Mouse (Mus musculus) liver, embryonic 12.5 days (tissue): Measurements from ENCODE around the gene Cfap99. TPM values are rescaled to one million over a fixed set of nuclear protein-coding genes. Genes with fewer than 3 reads are reported as not detected.

Experiments used
- ATAC-seq: fragments of 200-750 bp; cut with Nextera tagmentation; 2 replicates; pipeline ENCODE4 v1.8.0; 2017; ENCODE audit warnings: moderate number of reproducible peaks, mild to moderate bottlenecking, moderate library complexity
- H3K27ac ChIP-seq: fragments of 300-500 bp; sonication (generic); 2 replicates; pipeline ENCODE4 v1.5.1; 2016; ENCODE audit warnings: mild to moderate bottlenecking
- H3K27me3 ChIP-seq: fragments of 300-500 bp; sonication (generic); replicated peaks from 2 replicates; pipeline ENCODE4 v1.6.1; 2016; ENCODE audit warnings: mild to moderate bottlenecking, moderate library complexity
- H3K36me3 ChIP-seq: fragments of 300-500 bp; sonication (generic); 2 replicates; pipeline ENCODE4 v1.6.1; 2016; ENCODE audit warnings: mild to moderate bottlenecking, moderate library complexity
- H3K4me1 ChIP-seq: fragments of 300-500 bp; sonication (generic); 2 replicates; pipeline ENCODE4 v1.6.1; 2016
- H3K4me2 ChIP-seq: fragments of 300-500 bp; sonication (generic); 2 replicates; pipeline ENCODE4 v1.6.1; 2016; ENCODE audit warnings: mild to moderate bottlenecking, moderate library complexity
- H3K4me3 ChIP-seq: fragments of 300-500 bp; sonication (generic); 2 replicates; pipeline ENCODE4 v1.5.1; 2016; ENCODE audit warnings: mild to moderate bottlenecking, moderate library complexity
- H3K9ac ChIP-seq: fragments of 300-500 bp; sonication (generic); 2 replicates; pipeline ENCODE4 v1.6.1; 2016; ENCODE audit warnings: mild to moderate bottlenecking, moderate library complexity
- H3K9me3 ChIP-seq: fragments of 300-500 bp; sonication (generic); replicated peaks from 2 replicates; pipeline ENCODE4 v1.6.1; 2016; ENCODE audit warnings: mild to moderate bottlenecking, moderate library complexity
- WGBS: fragments of 180-500 bp; shearing (Covaris S2); methylation state at CpG from one replicate; pipeline ENCODE4 v1.1.7; 2016; ENCODE audit not compliant: insufficient replicate concordance; 5-methylcytosine and 5-hydroxymethylcytosine counted together
- polyA plus RNA-seq: library from polyadenylated mRNA; unstranded; fragments of >200 nt; fragmentation: Nextera tagmentation; extraction: Ambion mirVana; gene quantifications from 2 replicates; pipeline ENCODE4 v1.2.1, GENCODE M21; 2016

Gene Cfap99
- polyA plus RNA-seq, 1 experiment from 2014 or later = not detected

DNA sequence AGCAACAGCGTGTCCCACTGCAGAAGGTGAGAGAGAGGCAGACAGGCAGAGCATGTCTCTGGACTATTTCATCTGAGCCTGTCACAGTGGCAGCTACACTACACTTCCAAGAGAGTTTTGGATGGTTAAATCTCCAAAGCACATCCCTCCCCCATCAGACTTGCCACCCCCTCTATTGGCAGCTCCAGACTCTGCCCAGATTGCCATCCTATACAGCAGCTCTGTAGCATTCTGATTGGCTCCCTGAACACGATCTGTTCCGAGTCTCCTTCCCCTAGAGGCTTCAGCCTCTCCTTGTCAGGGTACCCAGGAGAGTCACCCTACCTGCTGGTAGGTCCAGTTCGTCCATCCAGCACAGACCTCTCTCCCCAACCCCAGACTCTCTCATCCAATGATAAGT is 9.7 kb downstream of the Cfap99 start:
- H3K4me1 ChIP-seq = no peaks in the 10 kb centered on the region
- ATAC-seq = no peak

DNA sequence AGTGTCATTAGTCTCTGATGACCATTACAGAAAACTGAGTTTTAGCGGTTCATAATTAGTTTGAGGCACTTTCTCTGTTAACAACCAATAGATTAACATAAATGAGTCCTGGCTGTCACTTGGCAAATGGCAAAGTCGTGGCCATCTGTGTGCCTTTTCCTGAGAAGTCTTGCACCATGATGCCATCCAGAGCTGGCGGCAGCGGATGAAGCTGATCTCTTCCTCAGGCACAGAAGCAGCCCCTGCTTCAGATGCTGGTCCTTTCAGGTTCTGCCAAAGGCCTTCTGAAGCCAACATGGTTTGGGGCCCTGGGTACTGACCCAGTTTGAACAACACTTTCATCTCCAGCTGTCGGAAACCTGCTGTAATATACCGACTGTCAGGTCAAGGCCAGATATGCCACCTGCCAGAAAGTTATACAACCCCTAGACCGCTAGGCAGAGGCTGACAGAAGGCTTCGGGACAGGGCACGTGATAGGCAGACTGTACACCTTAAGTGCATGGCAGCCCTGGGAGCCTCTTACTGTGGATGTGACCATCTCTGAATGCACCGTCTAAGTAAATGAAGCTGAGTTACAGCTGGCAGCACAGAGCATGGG is 10.6 kb downstream of the Cfap99 start:
- H3K4me2 ChIP-seq = no peak overlapping the region

More for the DNA sequence above, 9.7 kb downstream of the Cfap99 start:
- Histone ChIP-seq H3K9me3 (no peaks in the 10 kb centered on the region), H3K27ac (no peak overlapping the region), H3K27me3 (peaks cover 30% of the 10 kb centered on the region), H3K4me3 (no peak overlapping the region), H3K4me2 (no peak overlapping the region), H3K36me3 (no peaks in the 10 kb centered on the region), H3K9ac (no peak overlapping the region)
- 36% methylated on average over 4 of the region's 4 CpGs for WGBS

DNA sequence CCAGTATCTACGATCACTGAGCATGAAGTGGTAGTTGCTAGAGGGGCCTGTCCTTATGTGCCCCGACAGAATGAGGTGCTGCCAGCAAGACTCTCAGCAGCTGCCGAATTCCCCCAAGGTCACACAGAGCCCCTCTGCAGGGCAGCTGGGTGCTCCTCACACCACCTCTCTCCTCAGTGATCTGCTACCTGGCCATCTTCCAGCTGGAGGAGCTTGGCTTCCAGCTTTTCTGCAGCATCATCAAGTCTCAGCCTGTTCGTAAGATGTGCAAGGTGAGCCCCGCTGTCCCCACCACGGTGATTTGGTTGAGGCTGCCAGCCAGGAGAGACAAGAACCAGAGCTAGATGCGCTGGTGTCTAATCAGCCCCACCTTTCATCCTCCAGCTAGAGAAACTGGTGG is 14.0 kb downstream of the Cfap99 start:
- H3K4me1 ChIP-seq = no peaks in the 10 kb centered on the region
- no peaks in the 10 kb centered on the region for H3K36me3 ChIP-seq
- H3K9me3 ChIP-seq = no peaks in the 10 kb centered on the region
- H3K27me3 ChIP-seq = peaks cover 48% of the 10 kb centered on the region
- H3K4me3 ChIP-seq = no peak overlapping the region
- ATAC-seq = no peak
- H3K27ac ChIP-seq = no peak overlapping the region
- WGBS = 60% methylated on average over 7 of the region's 7 CpGs
- H3K9ac ChIP-seq = no peak overlapping the region
- no peak overlapping the region for H3K4me2 ChIP-seq

More for the DNA sequence above, 10.6 kb downstream of the Cfap99 start:
- no peaks in the 10 kb centered on the region for H3K4me1 ChIP-seq
- no peak overlapping the region for H3K27ac ChIP-seq
- no peak for ATAC-seq
- H3K9ac ChIP-seq = no peak overlapping the region
- H3K27me3 ChIP-seq = peaks cover 36% of the 10 kb centered on the region
- 68% methylated on average over 10 of the region's 10 CpGs for WGBS
- no peaks in the 10 kb centered on the region for H3K36me3 ChIP-seq
- no peak overlapping the region for H3K4me3 ChIP-seq
- H3K9me3 ChIP-seq = no peaks in the 10 kb centered on the region

DNA sequence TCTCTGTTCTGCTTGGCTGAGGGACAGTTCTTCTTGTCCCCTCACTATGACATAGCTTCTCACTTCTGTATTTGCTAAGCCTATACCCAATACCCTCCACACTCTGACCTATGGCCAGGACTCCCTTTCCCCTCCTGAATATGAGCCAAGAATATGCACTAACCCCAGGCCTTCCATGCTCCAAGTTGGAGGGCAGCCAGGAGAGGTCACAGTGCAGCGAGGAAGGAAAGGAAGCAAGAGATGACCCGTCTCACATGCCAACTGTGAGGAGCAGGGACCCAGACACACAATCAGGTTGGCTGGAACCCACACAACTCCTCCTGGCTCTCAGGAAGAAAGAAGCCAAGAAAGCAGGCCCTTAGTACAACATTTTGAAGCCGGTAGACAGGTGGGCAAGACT is 20.6 kb downstream of the Cfap99 start:
- ATAC-seq = no peak
- Histone ChIP-seq H3K27me3 (peaks cover 18% of the 10 kb centered on the region; the same call in 1 of the 2 replicates), H3K4me1 (no peaks in the 10 kb centered on the region), H3K36me3 (no peaks in the 10 kb centered on the region), H3K9me3 (no peaks in the 10 kb centered on the region), H3K27ac (no peak overlapping the region), H3K4me3 (no peak overlapping the region), H3K9ac (no peak overlapping the region), H3K4me2 (no peak overlapping the region)
- whole genome bisulfite sequencing = 60% methylated on average over 3 of the region's 3 CpGs

DNA sequence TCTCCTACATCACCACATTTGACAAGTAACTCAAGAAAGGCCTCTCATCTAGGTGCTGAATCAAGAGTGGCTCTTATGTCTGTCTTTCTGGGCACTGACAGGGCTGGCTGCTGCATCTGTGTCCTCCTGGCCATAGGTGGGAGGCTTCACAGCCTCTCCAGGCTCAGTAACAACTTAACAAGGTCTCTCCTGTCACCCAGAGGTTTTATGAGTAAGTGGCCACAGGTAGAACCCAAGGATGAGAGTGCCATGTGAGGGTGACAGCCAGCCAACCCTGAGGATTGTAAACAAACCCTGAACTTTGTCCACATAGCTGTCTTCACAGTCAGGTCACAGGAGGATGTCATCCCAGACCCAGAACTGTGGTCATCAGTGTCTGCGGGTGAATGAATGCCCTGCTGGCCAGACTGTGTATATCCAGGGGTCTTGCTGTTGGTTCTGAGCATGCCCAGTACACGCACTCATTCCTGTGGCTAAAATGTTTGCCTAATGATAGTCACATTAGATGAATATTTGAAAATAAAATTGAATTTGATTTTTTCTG is 31.2 kb downstream of the Cfap99 start:
- H3K27me3 ChIP-seq = no peaks in the 10 kb centered on the region
- ATAC-seq = no peak
- WGBS = 46% methylated on average over 2 of the region's 2 CpGs

DNA sequence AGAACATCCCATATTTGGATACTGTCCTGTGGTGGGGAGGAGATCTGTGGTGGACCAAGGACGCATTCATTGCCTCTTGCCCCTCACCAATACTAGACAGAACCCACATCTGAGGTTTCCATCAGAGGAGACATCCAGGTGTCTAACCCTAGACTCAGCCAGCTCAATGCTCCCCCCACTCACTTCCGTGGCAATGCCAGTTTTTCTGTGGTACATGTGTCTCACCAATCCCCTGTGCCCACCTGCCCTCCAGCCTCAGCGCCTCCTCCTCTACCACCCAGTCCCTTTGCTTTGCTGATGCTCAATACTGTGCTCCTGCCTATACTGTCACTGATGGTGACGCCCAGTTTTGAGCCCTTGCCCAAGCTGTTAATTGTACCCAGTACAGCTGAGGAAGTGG is 32.8 kb downstream of the Cfap99 start:
- no peak overlapping the region for H3K27ac ChIP-seq
- H3K27me3 ChIP-seq = 0 out of 2 replicates have a peak, but pooled peaks cover under 1% of the 10 kb centered on the region
- H3K4me1 ChIP-seq = peaks cover 8% of the 10 kb centered on the region; the same call in 1 of the 2 replicates
- H3K36me3 ChIP-seq = no peaks in the 10 kb centered on the region
- H3K9me3 ChIP-seq = no peaks in the 10 kb centered on the region
- H3K4me3 ChIP-seq = no peak overlapping the region
- no peak overlapping the region for H3K4me2 ChIP-seq
- 69% methylated on average over 4 of the region's 4 CpGs for WGBS
- ATAC-seq = no peak
- no peak overlapping the region for H3K9ac ChIP-seq

More for the DNA sequence above, 31.2 kb downstream of the Cfap99 start:
- Histone ChIP-seq H3K9me3 (no peaks in the 10 kb centered on the region), H3K4me1 (0 out of 2 replicates have a peak, but pooled peaks cover 4% of the 10 kb centered on the region), H3K4me3 (no peak overlapping the region), H3K36me3 (no peaks in the 10 kb centered on the region), H3K4me2 (no peak overlapping the region), H3K9ac (no peak overlapping the region), H3K27ac (no peak overlapping the region)

DNA sequence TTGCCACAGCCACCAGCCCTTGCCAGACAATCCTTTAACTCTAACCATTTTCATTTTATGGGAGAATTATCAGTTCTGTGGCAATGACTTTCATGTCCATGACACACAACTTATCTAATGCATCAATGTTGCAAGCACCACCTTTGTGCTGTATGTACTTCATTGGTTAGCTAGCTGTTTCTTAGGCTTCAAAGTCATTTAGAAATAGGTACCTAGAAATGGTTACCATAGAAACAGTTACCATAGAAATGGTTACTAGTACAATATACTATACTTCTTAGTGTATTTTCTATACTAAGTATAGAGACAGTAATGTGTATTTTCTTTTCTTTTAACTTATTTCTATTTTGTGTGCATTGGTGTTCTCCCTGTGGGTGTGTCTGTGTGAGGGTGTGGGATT is 36.9 kb downstream of the Cfap99 start:
- Histone ChIP-seq H3K4me1 (peaks cover 14% of the 10 kb centered on the region), H3K27ac (no peak overlapping the region), H3K36me3 (no peaks in the 10 kb centered on the region), H3K9ac (no peak overlapping the region), H3K9me3 (peaks cover 3% of the 10 kb centered on the region; the same call in 1 of the 2 replicates), H3K27me3 (peaks cover 18% of the 10 kb centered on the region; the same call in 1 of the 2 replicates), H3K4me2 (no peak overlapping the region), H3K4me3 (no peak overlapping the region)
- ATAC-seq = no peak

DNA sequence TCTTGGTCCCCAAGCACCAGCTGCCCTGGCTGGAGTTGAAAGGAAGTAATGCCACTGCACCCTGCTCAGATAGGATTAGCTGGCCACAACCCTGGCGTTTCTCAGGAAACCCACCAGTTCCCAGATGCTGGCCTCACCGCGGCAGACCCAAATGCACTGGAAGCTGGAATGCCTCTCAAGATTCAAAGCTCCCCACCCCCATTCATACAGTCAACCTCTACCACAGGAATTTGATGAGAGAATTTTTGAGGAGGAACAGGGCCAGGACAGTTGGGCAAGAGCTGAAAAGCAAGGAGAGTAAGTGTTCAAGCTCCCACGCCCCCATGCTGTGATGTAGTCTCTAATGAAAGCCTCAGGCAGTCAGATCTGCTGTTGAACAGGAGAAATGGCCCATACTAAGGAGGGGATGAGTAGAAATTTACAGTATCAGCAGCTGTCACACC is 37.9 kb downstream of the Cfap99 start:
- Histone ChIP-seq H3K4me1 (peaks cover 14% of the 10 kb centered on the region), H3K27ac (no peak overlapping the region), H3K9me3 (peaks cover 5% of the 10 kb centered on the region; the same call in 1 of the 2 replicates), H3K36me3 (peaks cover 3% of the 10 kb centered on the region; the same call in 1 of the 2 replicates), H3K9ac (no peak overlapping the region), H3K4me3 (no peak overlapping the region), H3K4me2 (peak overlapping the region; percentile 65; the same call in 1 of the 2 replicates), H3K27me3 (peaks cover 18% of the 10 kb centered on the region; the same call in 1 of the 2 replicates)
- WGBS = 20% methylated on average over 4 of the region's 4 CpGs
- ATAC-seq = no peak

DNA sequence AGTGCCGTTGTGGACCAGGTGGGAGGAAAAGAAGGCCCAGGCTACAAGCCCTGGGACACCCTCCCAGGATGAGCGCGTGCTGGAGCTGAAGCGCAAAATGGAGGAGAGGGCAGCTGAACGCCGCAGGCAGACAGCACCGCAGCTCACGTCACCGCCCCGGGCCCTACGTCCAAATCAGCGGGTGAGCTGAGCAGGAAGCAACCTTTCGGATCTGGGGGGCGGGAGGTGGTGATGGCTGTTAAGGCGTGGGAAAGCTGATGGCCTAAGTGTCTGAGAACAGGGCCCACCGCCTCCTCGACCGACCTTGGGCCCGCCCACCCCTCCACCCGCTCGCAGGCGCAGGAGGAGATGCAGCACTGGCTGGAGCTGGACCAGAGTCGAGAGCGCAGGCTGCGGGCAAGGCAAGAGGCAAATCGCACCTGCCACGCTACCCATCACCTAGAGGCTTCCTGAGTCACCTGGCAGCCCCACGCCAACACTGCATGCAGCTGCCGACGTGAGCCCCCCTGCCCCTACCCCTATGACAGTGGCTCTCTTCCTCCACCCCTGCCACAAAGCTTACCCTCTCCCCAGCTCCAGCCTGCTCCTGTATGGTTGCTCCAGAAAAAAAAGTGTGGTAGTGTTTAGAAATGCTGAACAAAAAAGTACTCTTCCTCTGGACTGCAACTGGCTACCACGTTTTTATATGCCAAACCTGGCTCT is 38.6 kb downstream of the Cfap99 start:
- H3K4me2 ChIP-seq = peak overlapping the region; percentile 65
- H3K36me3 ChIP-seq = peaks cover 3% of the 10 kb centered on the region; the same call in 1 of the 2 replicates
- peaks cover 5% of the 10 kb centered on the region; the same call in 1 of the 2 replicates for H3K9me3 ChIP-seq
- WGBS = 25% methylated on average over 31 of the region's 31 CpGs
- peak overlapping the region; percentile 45 for H3K4me3 ChIP-seq
- peaks cover 18% of the 10 kb centered on the region; the same call in 1 of the 2 replicates for H3K27me3 ChIP-seq
- H3K9ac ChIP-seq = peak overlapping the region; percentile 24; the same call in 1 of the 2 replicates
- ATAC-seq = no peak; the same call in 1 of the 2 replicates
- H3K27ac ChIP-seq = no peak overlapping the region
- H3K4me1 ChIP-seq = peaks cover 14% of the 10 kb centered on the region

DNA sequence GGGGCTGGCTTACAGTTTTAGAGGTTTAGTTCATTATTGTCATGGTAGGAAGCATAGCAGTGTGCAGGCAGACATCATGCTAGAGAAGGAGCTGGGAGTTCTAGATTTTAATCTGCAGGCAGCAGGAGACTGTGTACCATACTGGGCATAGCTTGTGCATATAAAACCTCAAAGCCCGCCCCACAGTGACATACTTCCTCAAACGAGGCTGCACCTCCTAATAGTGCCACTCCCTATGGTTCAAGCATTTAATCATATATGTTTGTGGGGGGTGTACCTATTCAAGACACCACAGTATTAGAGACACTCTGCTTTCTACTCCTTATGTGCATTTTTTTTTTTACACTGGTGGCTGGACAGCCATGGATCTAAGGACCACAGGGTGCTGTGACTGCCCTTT is 41.7 kb downstream of the Cfap99 start:
- H3K9ac ChIP-seq = no peak overlapping the region
- 58% methylated on average over 2 of the region's 2 CpGs for WGBS
- H3K36me3 ChIP-seq = peaks cover 9% of the 10 kb centered on the region
- H3K9me3 ChIP-seq = peaks cover 5% of the 10 kb centered on the region; the same call in 1 of the 2 replicates
- H3K4me3 ChIP-seq = no peak overlapping the region
- H3K27me3 ChIP-seq = peaks cover 18% of the 10 kb centered on the region; the same call in 1 of the 2 replicates
- H3K27ac ChIP-seq = no peak overlapping the region
- peaks cover 15% of the 10 kb centered on the region for H3K4me1 ChIP-seq
- no peak for ATAC-seq
- no peak overlapping the region for H3K4me2 ChIP-seq

DNA sequence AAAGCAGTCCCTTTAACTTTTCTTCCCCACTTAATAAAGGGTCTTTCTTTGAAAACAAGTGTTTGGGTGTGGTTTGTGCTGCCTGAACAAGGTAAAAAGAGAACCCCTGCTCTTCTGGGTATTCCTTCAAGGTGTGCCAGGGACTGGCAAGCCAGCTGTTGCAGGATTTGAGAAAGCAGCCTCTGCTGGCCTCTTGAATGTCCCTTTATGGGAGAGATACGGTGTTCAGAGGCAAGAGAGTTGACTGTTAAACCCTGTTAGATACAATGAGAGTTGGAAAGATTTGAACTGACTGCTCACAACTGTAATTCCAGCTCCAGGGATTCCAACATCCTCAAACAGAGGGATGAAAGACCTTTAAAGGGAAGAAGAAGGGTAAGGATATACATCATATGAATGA is 45.7 kb downstream of the Cfap99 start:
- WGBS = 81% methylated on average over 1 of the region's 1 CpGs
- H3K36me3 ChIP-seq = peaks cover 17% of the 10 kb centered on the region
- ATAC-seq = no peak

DNA sequence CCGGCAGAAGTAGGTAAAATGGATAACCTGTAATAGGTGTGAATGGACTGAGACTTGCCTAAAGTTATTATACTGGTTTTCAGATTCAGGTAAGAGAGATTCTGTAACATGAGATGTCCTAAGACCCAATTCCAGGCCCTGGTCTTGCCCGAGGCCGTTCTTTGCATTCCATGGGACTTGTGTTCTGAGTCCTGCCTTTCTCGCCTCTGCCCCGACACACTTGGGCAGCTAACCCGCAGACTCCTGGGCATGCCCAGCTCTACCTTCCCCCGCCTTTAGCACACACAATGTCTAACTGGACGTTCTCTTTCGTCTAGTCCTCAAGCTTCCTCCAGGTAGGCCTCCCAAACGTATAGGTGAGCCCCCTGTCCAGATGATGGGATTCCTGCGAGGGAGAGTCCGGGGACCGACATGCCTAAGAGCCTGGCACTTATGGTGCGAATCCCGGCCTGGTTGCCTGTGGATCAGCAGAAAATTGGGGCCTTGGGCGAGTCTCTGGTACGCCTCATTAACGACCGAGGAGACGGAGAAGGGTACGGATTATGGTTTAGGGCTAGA is 47.2 kb downstream of the Cfap99 start:
- no peaks in the 10 kb centered on the region for H3K9me3 ChIP-seq
- H3K4me1 ChIP-seq = peaks cover 42% of the 10 kb centered on the region
- H3K27me3 ChIP-seq = no peaks in the 10 kb centered on the region
- H3K4me2 ChIP-seq = peak overlapping the region; percentile 96
- H3K27ac ChIP-seq = peak overlapping the region; percentile 97
- peaks cover 28% of the 10 kb centered on the region for H3K36me3 ChIP-seq
- peak overlapping the region; percentile 98 for H3K9ac ChIP-seq
- peak; percentile 56 for ATAC-seq
- WGBS = under 1% methylated on average over 21 of the region's 21 CpGs
- H3K4me3 ChIP-seq = peak overlapping the region; percentile 98

More for the DNA sequence above, 45.7 kb downstream of the Cfap99 start:
- H3K27me3 ChIP-seq = no peaks in the 10 kb centered on the region
- H3K4me3 ChIP-seq = no peak overlapping the region
- H3K9ac ChIP-seq = no peak overlapping the region
- H3K9me3 ChIP-seq = peaks cover 5% of the 10 kb centered on the region; the same call in 1 of the 2 replicates
- no peak overlapping the region for H3K4me2 ChIP-seq
- no peak overlapping the region for H3K27ac ChIP-seq
- peaks cover 27% of the 10 kb centered on the region for H3K4me1 ChIP-seq
